Mouse (Mus musculus) embryo, embryonic 10 days (tissue): ENCODE data around the gene Arid1b.
"Not testable (repeated sequence)": the region's sequence is repeated elsewhere in the genome, so short reads cannot be mapped to it uniquely, and the experiment has no call there.

Experiments
- DNase-seq: peaks from one replicate; pipeline ENCODE4 v3.0.0-alpha.2; 2015; ENCODE audit warnings: low spot score

The Arid1b gene

DNA sequence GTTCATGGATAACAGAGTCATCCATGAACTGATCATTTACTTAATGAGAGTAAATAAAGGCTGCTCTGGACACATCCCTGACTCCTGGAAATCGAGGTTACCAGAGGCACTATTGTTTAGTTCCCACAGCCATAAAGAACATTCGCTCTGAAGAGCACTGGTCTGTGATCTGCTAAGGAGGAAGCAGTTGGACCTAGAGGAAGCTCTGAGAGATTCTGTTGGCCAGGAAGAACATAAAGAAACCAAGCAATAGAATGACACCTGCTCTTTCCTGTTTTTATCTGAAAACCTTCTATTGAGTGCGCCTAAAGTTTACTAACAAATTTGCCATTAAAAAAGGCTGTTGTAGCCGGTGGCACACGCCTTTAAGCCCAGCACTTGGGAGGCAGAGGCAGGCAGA is 94.7 kb downstream of the Arid1b start:
- DNase-seq: no peak

- peak; percentile 55 for DNase-seq
Observed at GRCm38 (mm10) chr17:5089541-5089940, 95.4 kb downstream of the Arid1b start.

DNA sequence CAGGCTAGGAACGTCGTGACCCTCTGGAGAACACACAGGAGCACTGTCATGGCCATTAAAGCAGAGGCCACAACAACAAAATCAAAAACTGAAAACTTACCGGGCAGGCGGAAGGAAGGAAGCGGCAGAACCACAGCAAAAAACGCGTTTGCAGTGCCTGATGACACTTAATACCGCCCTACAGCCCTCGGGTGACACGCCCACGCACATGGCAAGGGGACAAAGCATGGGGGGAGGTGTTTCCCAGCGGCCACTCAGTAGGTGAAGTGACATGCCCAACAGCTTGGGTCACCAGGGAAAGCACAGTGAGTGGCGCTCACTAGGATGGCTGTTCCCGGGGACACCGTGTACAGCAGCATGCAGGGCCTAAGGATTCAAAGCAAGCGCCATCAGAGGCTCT is 97.4 kb downstream of the Arid1b start:
- no peak for DNase-seq

GRCm38 (mm10) chr17:5091934-5092333 is 97.8 kb downstream of the Arid1b start:
- peak; percentile 34 for DNase-seq

GRCm38 (mm10) chr17:5093343-5093742 is 99.2 kb downstream of the Arid1b start:
- not testable (repeated sequence) for DNase-seq

DNA sequence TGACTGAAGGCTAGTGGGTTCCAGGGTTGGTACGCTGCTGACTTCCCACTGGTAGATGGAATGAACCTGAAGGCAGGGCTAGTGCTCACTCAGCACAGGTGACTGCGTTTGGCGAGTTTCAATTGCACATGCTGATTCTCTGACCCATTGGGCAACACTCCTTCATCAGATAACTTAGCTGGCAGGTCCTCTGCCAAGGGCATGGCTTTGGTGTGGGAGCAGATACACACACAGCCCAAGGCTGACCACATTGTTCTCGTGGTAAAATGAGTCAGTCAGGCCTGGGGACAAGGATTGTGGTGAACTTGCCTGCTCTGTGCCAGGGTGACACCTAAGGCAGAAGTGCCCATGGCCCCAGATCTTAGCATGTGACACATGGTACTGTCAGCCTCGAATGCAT is 100.5 kb downstream of the Arid1b start:
- DNase-seq: no peak

DNA sequence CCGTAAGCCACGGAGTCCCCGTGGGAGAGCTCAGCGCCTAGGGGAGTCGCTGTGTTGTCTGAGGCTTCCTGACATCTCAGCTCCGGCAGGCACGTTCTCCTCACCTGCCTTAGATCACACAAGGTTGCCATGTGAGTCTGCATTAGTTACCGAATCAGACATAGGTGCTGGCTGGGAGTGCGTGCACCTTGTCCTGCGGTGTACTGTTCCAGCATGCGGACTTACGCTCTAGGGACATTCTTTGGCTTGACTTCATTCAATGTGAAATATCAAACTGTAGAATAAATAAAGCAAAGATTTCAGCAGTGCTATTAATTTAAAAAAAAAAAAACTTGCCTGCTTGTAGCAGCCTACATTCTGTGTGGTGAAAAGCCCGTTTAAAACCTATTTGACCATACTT is 101.6 kb downstream of the Arid1b start:
- no peak for DNase-seq

GRCm38 (mm10) chr17:5097046-5097445 is 102.9 kb downstream of the Arid1b start:
- DNase-seq: no peak

GRCm38 (mm10) chr17:5097545-5098475 is 103.7 kb downstream of the Arid1b start:
- DNase-seq: no peak

GRCm38 (mm10) chr17:5098727-5099126 is 104.6 kb downstream of the Arid1b start:
- DNase-seq: no peak

DNA sequence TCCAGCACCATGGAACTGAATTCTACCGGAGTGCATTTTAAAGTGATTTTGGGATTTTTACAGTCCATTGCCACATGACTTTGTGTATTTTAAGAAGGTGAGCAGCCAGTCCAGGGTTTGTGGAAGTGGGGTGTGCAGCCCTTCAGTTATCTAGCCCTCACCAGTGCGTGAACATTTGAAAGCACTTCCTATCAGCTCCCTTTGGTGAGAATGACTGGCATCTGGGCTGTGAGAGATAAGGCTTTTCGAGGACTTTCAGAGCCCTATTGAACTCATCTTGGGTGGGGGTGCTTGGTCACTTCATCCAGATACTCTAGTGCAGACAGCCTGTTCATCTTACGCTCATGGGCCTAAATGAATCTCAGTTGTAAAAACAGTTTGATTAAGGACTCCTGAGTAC is 105.1 kb downstream of the Arid1b start:
- peak; percentile 30 for DNase-seq

- DNase-seq: no peak
Observed at GRCm38 (mm10) chr17:5101157-5101556, 107.0 kb downstream of the Arid1b start.

DNA sequence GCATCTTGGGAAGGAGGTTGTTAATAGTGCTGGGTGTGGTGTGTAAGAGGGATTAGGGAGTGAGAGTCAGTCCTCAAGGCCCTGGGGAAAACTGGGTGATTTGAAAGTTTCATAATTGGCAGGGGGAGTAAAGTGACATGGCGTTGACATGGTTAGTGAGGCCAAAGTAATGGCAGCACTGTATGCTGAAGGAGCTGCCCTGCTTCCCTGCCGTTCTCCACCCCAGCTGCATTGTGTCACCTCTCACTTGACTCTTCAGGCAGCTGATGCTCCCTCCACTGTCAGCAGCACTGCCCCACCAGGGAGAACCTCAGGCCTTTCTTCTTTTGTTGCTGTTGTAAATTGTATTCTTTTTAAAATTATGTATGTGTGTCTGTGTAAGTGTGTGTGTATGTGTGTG is 107.8 kb downstream of the Arid1b start:
- DNase-seq: peak; percentile 36

DNA sequence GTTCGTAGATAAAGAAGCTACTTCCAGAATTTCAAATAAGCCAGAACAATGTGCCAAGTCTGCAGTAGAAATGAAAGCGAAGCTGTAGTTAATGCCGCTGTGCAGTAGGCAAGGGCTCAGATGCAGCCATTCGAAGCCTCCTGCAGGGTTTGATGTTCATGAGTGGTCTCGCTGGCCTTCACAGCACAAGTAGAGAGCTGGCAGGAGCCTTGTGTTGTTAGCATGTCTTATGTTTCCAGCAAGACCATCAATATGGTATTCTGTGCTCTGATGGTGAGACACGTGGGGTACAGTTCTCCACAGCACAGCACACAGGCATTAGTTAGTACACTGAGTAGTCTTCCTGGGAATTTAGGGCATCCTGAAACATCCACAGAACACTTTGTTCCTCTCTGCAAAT is 111.6 kb downstream of the Arid1b start:
- no peak for DNase-seq

GRCm38 (mm10) chr17:5106263-5107195 is 112.4 kb downstream of the Arid1b start:
- DNase-seq: no peak

GRCm38 (mm10) chr17:5107501-5107900 is 113.4 kb downstream of the Arid1b start:
- DNase-seq: no peak

GRCm38 (mm10) chr17:5108022-5108421 is 113.9 kb downstream of the Arid1b start:
- DNase-seq: no peak

GRCm38 (mm10) chr17:5108546-5109142 is 114.5 kb downstream of the Arid1b start:
- DNase-seq: no peak

DNA sequence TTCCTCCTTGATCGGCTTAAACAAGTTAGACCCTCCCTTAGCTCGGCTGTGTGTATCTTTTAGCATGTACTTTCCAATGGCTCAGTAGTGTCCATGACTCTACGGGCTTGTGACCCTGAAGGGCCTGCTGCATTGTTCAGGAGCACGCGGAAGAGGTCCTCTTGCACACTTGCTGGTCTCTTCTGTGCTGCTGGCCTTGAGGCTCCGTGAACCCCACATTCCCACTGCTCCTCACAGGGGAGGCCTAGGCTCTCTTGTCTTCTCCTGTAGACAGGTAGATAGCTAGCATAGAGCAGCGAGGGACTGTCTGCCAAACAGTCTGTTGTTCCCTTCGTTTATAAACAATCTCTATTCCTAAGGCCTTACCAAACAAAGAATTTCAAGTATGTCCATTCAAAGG is 115.2 kb downstream of the Arid1b start:
- DNase-seq: no peak

- DNase-seq: no peak
Observed at GRCm38 (mm10) chr17:5110159-5110558, 116.0 kb downstream of the Arid1b start.

GRCm38 (mm10) chr17:5110981-5111380 is 116.8 kb downstream of the Arid1b start:
- DNase-seq: not testable (repeated sequence)

GRCm38 (mm10) chr17:5112116-5112515 is 118.0 kb downstream of the Arid1b start:
- DNase-seq: no peak
